Mouse (Mus musculus) adrenal gland, postnatal 36 days (tissue): Measurements from ENCODE around the gene Plk5. TPM values are rescaled to one million over a fixed set of nuclear protein-coding genes. Genes with fewer than 3 reads are reported as not detected.

ENCODE experiments used
- DNase-seq, 2 experiments: peaks; one replicate each; pipeline ENCODE4 v3.0.0; 2021; ENCODE audit warnings: mixed read lengths in 1 of 2
- total RNA-seq, 2 experiments: library from RNA; stranded (reverse); gene quantifications; 2 replicates each; pipeline ENCODE4 v1.2.3; 2021

The Plk5 gene
- total RNA-seq, 2 experiments from 2014 or later: 0.26 TPM; not detected in 1

DNA sequence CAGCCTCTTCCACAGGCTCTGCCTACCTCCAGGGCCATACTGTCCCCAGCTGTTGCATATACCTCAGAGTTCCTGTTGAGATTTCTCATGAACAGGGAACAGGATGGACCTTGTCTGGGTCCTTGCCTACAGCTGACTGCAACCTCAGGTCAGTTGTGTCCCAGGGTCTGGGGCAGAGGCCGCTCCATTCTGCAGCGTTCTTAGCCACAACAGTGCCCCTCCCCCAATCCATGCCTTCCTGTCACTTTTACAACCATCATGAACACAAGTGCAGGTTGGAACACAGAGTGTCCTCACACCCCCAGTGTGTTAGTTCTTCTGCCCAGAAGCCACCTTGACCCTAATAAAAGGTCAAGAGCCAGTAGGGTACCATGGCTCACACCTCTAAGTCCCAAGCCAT lies 32.5 kb downstream of the Plk5 start:
- no peak for DNase-seq

- no peak for DNase-seq
These were observed 33.0 kb downstream of the Plk5 start for GRCm38 (mm10) chr10:80389185-80389708.

DNA sequence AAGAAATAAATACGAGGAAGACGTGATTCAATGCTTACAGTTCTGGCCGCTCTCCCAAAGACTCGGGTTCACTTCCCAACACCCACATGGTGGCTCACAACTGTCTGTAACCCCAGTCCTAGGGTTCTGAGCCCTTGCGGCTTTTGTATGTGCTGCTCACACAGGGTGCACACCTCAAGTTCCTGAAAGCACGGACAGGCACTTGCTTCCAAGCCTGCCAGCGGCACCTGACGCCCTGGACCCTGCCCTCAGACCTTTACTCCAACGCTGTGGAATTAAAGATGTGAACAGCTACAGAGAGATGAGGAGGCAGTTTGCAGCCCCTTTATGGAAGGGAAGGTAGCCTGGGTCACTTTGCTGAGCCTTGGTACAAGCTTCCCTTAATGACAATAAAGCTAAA lies 34.4 kb downstream of the Plk5 start:
- DNase-seq: no peak

- DNase-seq: no peak
These were observed 36.4 kb downstream of the Plk5 start for GRCm38 (mm10) chr10:80392687-80393086.

DNA sequence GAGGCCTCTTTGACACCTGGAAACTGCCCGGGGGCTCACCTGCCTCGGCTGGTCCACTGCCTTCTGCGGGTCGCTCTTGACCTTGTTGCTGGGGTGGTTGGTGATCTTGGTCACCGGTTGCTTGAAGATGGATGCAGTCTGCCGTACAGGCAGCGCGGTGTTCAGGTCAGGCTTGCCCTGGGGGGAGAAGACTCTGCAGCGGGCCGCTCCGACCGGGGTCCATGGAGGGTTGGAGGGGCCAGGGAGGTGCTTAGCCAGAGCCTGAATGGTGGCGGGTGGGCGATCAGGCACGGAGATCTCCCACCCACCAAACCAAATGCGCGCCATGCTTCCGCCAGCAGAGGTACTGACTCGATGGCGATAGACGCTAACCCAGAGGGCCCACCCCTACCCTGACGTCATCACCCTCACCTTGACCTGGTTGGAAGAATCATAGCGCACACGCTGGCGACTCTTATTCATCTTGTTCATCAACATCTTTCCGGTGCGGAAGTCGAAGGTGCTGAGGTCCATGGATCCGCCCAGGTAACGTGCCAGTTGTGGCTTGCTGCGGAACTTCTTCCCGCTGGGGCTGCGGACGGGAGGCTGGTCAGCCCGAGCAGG lies 38.9 kb downstream of the Plk5 start:
- no peak for DNase-seq

GRCm38 (mm10) chr10:80396822-80397523 lies 40.7 kb downstream of the Plk5 start:
- DNase-seq: no peak

DNA sequence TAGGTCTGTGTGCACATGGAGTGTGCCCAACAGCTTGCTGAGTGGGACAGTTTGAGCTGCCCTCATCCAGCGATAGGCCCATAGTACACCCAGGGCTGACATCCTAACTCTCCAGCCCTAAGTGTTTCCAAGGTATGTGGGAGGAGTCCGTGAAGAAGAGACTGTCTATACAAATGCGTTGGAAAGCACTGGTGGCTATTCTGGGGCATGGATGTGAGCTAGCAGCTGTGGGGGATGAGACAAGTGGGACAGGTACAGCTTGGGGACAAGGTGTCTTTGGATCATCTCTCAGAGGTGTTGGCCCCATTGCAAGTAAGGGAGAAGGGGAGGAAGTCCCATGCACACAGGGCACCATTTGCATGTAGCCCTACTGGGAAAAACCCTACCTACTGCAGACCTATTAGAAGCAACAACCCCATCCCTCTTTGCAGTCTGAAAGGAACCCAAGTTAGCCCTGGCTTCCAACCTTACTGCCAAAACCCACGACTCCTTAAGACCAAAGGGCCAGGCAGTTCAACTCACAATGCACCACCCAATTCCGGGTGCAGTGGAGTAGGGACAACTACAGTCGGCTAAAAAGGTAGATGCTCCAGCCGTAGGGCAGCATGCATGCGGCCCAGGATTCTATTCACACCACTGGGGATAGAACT lies 41.4 kb downstream of the Plk5 start:
- DNase-seq: no peak

- no peak for DNase-seq
These were observed 41.9 kb downstream of the Plk5 start for GRCm38 (mm10) chr10:80398174-80398535.

DNA sequence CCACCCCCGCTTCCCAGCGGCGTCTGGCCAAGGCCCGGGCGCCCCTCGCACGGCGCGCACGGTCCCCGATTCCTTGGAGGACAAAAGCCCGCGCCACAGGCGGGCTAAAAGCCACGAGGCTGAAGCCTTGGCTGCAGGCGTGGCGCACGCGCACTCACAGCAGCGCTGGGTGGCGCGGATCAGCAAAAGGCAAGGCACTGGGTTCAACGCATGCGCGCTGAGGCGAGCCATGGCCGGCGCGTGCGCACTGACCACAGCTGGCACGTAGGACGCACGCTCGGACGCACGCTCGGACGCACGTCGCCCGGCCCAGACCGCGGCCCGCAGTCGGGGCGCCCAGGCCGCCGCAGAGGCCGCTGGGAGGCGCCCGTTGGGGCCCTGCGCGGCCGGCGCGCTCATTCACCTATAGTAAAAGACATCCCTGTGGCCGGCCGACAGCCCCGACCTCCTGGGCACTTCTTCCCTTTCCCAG lies 42.5 kb downstream of the Plk5 start:
- peak; percentile 98 to 99 for DNase-seq

- peak; percentile 100 for DNase-seq
These were observed 43.1 kb downstream of the Plk5 start, which contains the start of gene Mbd3 for GRCm38 (mm10) chr10:80399191-80399972. TSS of gene Mbd3 (minus strand) at chr10:80399550.

GRCm38 (mm10) chr10:80399973-80400703 lies 43.9 kb downstream of the Plk5 start:
- DNase-seq: no peak

GRCm38 (mm10) chr10:80400704-80401161 lies 44.5 kb downstream of the Plk5 start:
- no peak for DNase-seq

DNA sequence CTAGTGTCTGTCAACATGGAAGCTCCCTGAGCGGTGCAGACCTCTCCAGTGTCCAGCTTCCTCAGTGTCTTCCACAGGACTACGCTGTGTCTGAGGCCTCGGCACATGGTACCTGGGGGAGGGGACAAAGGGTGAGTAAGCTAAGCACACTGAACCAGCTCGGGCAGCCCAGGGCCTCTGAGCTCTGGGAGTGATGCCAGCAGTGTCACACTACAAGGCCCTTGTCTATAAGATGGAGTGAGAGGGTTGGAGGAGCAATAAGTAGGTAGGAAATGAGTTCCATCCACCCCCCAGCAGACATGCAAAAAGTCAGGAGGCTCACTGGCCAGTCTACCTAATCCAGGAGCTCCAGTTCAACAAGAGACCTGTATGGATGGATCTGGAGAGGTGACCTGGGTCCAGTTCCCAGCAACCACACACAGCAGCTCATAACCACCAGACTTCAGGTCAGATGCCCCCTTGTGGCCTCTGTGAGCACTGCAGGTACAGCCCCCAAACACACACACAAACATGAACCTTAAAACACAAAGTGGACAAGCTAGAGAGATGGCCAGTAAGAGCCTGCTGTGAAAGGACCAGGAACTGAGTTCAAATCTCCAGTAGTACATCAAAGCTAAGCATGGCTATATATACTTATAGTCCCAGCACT lies 46.9 kb downstream of the Plk5 start:
- DNase-seq: peak; percentile 87 to 90

- no peak for DNase-seq
These were observed 49.4 kb downstream of the Plk5 start for GRCm38 (mm10) chr10:80405481-80406173.

DNA sequence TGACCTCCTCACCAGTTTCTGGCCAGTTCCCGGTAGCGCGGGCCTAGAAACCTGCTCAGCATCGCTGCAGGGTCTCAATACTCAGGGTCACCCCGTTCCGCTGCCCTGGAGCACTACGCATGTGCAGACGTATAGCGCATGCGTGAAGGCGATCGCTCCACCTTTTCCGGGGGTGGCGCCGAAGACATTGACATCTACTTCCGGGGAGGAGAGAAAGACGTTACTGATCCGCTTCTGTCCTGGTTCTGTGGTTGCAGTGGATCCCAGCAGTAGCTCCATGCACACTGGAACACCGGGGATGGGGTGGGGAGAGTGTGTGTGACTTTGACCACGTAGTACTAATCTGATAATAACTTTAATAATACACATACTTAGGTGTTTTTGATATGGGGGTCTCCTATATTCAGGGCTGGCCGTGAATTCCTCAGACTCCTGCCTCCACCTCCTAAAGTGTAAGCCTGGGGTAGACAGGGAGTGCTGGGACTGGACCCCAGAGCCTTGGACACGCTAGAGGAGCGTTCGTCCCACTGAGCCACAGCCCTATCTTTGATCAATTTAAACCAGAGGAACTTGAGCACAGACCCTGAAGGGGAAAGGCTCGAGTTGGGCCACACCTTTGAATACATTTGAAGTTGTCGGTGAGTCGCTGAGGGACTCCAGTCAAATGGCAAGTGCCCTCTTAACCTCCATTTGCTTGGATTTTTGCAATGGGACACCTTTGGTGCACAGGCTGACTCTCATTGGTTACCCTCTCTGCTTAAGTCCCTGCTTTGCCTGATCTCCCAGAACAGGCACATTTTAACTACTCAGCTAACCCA lies 50.6 kb downstream of the Plk5 start, which contains the start of gene Uqcr11:
TSS of gene Uqcr11 (minus strand) at position 147 of the 818 bp plus-strand sequence.
- peak; percentile 92 to 95 for DNase-seq

GRCm38 (mm10) chr10:80407924-80408323 lies 51.7 kb downstream of the Plk5 start:
- no peak for DNase-seq

DNA sequence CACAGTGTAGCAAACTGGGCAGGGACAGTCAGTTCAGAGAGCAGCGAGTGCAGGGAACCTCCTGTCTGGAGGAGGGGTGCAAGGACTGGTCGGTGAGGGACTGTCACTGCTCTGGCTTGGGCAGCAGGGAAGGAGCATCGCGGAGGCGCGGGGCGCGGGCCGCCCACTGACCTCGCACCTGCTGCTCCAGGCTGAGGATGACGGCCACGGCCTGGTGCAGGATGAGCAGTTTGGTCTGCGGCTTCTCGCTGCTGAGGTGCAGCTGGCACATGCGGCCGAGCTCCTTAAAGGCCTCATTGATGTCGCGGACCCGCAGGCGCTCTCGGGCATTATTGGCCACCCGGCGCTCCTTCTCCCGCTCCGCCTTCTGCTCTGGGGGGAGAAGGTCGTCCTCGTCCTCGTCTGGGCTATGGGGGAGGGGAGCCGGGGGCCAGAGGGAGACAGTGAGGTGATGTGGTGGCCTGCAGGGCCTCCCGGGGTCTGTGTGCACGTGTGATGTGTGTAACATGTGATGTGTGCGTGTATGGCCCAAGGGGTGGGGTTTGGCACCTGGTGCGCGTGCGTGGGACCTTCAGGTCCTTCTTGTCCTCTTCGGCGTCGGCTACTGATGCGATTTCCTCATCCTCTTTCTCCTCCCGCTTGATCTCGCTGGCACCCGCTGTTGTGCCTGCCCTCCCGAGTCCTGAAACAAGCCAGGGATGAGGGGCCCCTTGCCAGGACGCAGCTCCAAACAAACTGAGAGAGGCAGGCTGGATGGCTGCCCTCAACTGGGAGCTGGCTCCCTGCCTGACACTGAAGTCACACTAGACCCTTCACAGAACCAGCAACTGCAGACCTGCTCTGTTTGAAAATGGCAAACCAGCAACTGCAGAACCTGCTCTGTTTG lies 56.6 kb downstream of the Plk5 start:
- DNase-seq: peak in 1 of 2 experiments; percentile 60
